Mouse (Mus musculus) forebrain, embryonic 14.5 days (tissue): ENCODE results near the gene Gpr108. TPM values are rescaled to one million over a fixed set of nuclear protein-coding genes. Genes with fewer than 3 reads are reported as not detected.
"Not testable (repeated sequence)": the region's sequence is repeated elsewhere in the genome, so short reads cannot be mapped to it uniquely, and the experiment has no call there.

Experiments used
- ATAC-seq: fragments of 200-750 bp; cut with Nextera tagmentation; 2 replicates; pipeline ENCODE4 v1.8.0; 2017; ENCODE audit warnings: mild to moderate bottlenecking, moderate library complexity
- DNase-seq: peaks from one replicate; pipeline ENCODE4 v3.0.0-alpha.2; 2015; ENCODE audit warnings: low spot score
- H3K27ac ChIP-seq: fragments of 300-500 bp; sonication (generic); 2 replicates; pipeline ENCODE4 v1.5.1; 2014; ENCODE audit warnings: low read depth, mild to moderate bottlenecking, control low read depth, low read length, moderate library complexity
- H3K27me3 ChIP-seq: fragments of 300-500 bp; sonication (generic); replicated peaks from 2 replicates; pipeline ENCODE4 v1.6.1; 2014; ENCODE audit warnings: low read length, control low read depth, mixed read lengths; ENCODE audit not compliant: control insufficient read depth, insufficient read depth
- H3K36me3 ChIP-seq: fragments of 300-500 bp; sonication (generic); 2 replicates; pipeline ENCODE4 v1.6.1; 2014; ENCODE audit warnings: low read length, control low read depth; ENCODE audit not compliant: control insufficient read depth, insufficient read depth
- H3K4me1 ChIP-seq: fragments of 300-500 bp; sonication (generic); 2 replicates; pipeline ENCODE4 v1.6.1; 2014; ENCODE audit warnings: antibody characterized with exemption, low read length, control low read depth; ENCODE audit not compliant: control insufficient read depth, insufficient read depth
- H3K4me2 ChIP-seq: fragments of 300-500 bp; sonication (generic); 2 replicates; pipeline ENCODE4 v1.6.1; 2014; ENCODE audit warnings: mild to moderate bottlenecking, control low read depth, low read length
- H3K4me3 ChIP-seq: fragments of 300-500 bp; sonication (generic); 2 replicates; pipeline ENCODE4 v1.5.1; 2014; ENCODE audit warnings: low read depth, low read length, control low read depth
- H3K9ac ChIP-seq: fragments of 300-500 bp; sonication (generic); 2 replicates; pipeline ENCODE4 v1.6.1; 2014; ENCODE audit warnings: mild to moderate bottlenecking, low read length, control low read depth, moderate library complexity
- H3K9me3 ChIP-seq: fragments of 300-500 bp; sonication (generic); replicated peaks from 2 replicates; pipeline ENCODE4 v1.6.1; 2016; ENCODE audit warnings: low read length, control low read depth, mixed read lengths; ENCODE audit not compliant: control insufficient read depth
- WGBS: fragments of 180-500 bp; shearing (Covaris S2); extraction: QIAGEN DNeasy Blood & Tissue Kit; methylation state at CpG from one replicate; pipeline ENCODE4 v1.1.7; 2014; 5-methylcytosine and 5-hydroxymethylcytosine counted together
- polyA plus RNA-seq: library from polyadenylated mRNA; unstranded; fragments of >200 nt; fragmentation: Nextera tagmentation; extraction: Ambion mirVana; gene quantifications from 2 replicates; pipeline ENCODE4 v1.2.1, GENCODE M21; 2014

Gene Gpr108
- polyA plus RNA-seq, 1 experiment from 2014 or later, result 19.6 TPM

GRCm38 (mm10) chr17:57285077-57285476 is 36.8 kb upstream of the Gpr108 start:
- WGBS, result 67% methylated on average over 2 of the region's 2 CpGs

DNA sequence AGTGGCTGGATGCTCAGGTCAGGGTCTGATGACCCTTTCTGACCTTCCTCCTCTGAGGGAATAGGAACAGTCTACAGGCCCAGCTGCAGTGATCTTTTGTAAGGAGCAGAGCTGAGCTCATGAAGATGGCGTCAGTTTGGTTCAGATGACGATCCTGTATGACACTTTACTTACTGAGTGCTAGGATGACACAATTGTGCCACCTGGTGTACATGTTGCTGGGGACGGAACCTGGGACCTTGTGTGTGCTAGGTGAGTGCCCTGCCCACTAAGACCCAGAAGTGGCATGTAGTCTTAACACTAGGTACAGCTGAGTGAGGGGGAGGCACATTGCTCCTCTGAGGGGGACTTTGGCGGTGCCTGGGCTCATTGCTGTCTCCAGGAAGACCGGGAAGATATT is 35.7 kb upstream of the Gpr108 start:
- no peak overlapping the region for H3K4me2 ChIP-seq
- H3K9me3 ChIP-seq, result no peaks in the 10 kb centered on the region
- H3K36me3 ChIP-seq, result no peaks in the 10 kb centered on the region
- ATAC-seq (no peak), DNase-seq (no peak)
- H3K4me3 ChIP-seq, result no peak overlapping the region
- no peaks in the 10 kb centered on the region for H3K4me1 ChIP-seq
- no peak overlapping the region for H3K9ac ChIP-seq
- no peak overlapping the region for H3K27ac ChIP-seq
- 82% methylated on average over 5 of the region's 5 CpGs for WGBS
- H3K27me3 ChIP-seq, result no peaks in the 10 kb centered on the region

More at GRCm38 (mm10) chr17:57285077-57285476, 36.8 kb upstream of the Gpr108 start:
- Histone ChIP-seq H3K4me3 (no peak overlapping the region), H3K27me3 (no peaks in the 10 kb centered on the region), H3K9me3 (no peaks in the 10 kb centered on the region), H3K36me3 (no peaks in the 10 kb centered on the region), H3K9ac (no peak overlapping the region), H3K27ac (no peak overlapping the region), H3K4me2 (no peak overlapping the region), H3K4me1 (no peaks in the 10 kb centered on the region)
- ATAC-seq (no peak), DNase-seq (no peak)

DNA sequence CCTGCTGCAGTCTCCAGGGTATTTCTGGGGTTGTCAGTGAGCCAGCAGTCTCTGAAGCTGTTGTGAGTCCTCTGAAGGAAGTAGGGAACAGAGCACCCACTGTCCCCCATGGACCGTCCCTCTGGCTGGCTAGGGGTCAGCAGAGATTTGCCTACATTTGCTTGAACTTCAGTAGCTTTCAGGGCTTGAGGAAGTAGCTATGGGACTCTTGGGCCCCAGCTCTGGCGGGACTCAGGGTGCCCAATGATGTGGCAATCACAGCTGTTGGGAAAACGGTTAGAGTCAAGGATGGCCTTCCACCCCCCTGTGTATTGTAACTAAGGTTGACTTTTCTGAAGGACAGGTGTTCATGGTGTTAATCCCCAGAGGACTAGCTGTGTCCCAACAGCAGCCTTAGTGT is 32.2 kb upstream of the Gpr108 start:
- Histone ChIP-seq H3K27me3 (peaks cover 5% of the 10 kb centered on the region; the same call in 1 of the 2 replicates), H3K27ac (no peak overlapping the region), H3K4me3 (no peak overlapping the region), H3K4me2 (no peak overlapping the region), H3K36me3 (no peaks in the 10 kb centered on the region), H3K9ac (no peak overlapping the region), H3K4me1 (peaks cover 8% of the 10 kb centered on the region; the same call in 1 of the 2 replicates), H3K9me3 (no peaks in the 10 kb centered on the region)
- DNase-seq, result no peak
- 81% methylated on average over 3 of the region's 3 CpGs for WGBS
- no peak for ATAC-seq

DNA sequence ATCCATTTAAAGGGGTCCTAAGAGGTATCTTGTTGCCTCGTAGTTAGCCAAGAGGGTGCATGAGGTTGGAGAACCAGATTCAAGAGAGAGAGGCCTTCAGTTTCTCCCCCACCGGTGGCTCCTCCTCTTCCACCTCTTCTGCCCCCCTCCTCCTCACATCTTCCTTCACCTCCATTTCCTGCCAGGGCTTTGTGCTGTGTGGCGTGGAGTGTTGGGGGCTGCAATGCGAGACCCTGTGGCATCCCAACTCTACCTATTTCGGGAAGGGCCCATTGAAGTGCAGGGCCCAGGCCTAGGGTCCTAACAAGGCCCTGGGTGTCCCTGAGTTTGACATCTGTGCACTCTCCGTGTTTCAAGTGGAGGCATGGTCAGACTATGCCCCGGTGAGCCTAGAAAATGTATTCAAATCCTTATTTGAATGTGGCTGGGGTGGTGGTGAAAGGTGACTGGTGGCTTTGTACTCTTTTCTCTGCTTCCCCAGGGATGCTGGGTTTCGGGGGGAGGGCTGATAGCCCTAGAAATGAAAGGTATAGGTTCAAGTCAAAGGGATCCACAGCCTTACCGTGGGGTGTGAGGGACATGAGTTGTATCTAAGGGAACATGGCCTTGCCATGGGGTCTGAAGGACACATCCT is 31.5 kb upstream of the Gpr108 start:
- Histone ChIP-seq H3K27me3 (peaks cover 12% of the 10 kb centered on the region; the same call in 1 of the 2 replicates), H3K9me3 (no peaks in the 10 kb centered on the region)
- whole genome bisulfite sequencing, result 56% methylated on average over 9 of the region's 9 CpGs

GRCm38 (mm10) chr17:57278943-57279590 is 30.8 kb upstream of the Gpr108 start, which contains the start of gene Vav1:
Gene Vav1, plus strand, starts transcription at chr17:57279100.
- no peaks in the 10 kb centered on the region for H3K9me3 ChIP-seq
- H3K4me1 ChIP-seq, result peaks cover 10% of the 10 kb centered on the region; the same call in 1 of the 2 replicates
- H3K4me2 ChIP-seq, result no peak within 1 kb of the TSS
- no peak within 1 kb of the TSS for H3K4me3 ChIP-seq
- H3K27ac ChIP-seq, result no peak within 1 kb of the TSS
- 73% methylated on average over 26 of the region's 26 CpGs for WGBS
- ATAC-seq, result no peak
- no peak for DNase-seq
- H3K36me3 ChIP-seq, result no peaks in the 10 kb centered on the region
- H3K27me3 ChIP-seq, result peaks cover 18% of the 10 kb centered on the region
- H3K9ac ChIP-seq, result no peak within 1 kb of the TSS

More for the DNA sequence above, 31.5 kb upstream of the Gpr108 start:
- ATAC-seq, result no peak
- DNase-seq, result no peak
- Histone ChIP-seq H3K9ac (no peak overlapping the region), H3K27ac (no peak overlapping the region), H3K36me3 (no peaks in the 10 kb centered on the region), H3K4me3 (no peak overlapping the region), H3K4me2 (no peak overlapping the region), H3K4me1 (peaks cover 10% of the 10 kb centered on the region; the same call in 1 of the 2 replicates)

DNA sequence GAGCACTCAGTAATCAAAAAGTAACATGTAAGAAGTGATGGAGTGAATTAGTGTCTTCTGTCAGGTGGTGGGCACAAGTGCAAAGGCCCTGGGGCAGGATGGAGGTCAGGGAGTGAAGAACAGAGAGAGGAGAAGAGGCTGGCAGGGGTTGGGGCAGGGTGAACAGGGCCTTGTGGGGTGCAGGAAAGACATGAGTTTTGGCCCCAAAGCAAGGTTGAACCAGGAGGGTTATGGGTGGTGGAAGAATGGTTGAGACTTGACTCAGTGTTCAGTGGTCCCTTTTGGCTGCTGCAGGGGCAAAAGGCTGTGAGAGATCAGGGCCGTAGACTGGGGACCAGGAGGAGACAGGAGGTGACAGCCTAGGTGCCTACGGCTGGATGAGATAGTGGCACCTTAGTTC is 30.3 kb upstream of the Gpr108 start:
- Histone ChIP-seq H3K4me3 (no peak overlapping the region), H3K9ac (no peak overlapping the region), H3K36me3 (no peaks in the 10 kb centered on the region), H3K4me2 (no peak overlapping the region), H3K27ac (no peak overlapping the region), H3K4me1 (peaks cover 10% of the 10 kb centered on the region; the same call in 1 of the 2 replicates), H3K9me3 (no peaks in the 10 kb centered on the region), H3K27me3 (peaks cover 21% of the 10 kb centered on the region)
- ATAC-seq (no peak), DNase-seq (no peak)
- WGBS, result 83% methylated on average over 2 of the region's 2 CpGs

DNA sequence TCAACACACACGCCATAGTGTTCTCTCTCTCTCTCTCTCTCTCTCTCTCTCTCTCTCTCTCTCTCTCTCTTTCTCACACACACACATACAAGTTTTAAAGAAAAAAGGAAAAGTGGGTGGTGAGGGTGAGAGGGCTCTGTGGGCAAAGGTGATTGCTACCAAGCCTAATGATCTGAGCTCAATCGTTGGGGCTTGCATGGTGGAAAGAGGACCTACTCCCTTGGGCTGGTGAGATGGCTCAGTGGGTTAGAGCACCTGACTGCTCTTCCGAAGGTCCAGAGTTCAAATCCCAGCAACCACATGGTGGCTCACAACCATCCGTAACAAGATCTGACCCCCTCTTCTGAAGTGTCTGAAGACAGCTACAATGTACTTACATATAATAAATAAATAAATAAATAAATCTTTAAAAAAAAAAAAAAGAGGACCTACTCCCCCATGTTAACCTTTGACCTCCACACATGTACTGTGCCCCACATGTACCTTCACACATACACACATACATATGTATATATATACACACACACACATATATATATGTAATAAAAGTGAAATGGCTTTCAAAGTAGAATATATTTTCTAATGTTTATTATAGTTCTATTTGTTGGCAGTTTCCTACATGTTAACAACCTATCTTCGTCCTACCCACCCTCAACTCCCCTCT is 29.5 kb upstream of the Gpr108 start:
- not testable (repeated sequence) for H3K36me3 ChIP-seq, H3K9ac ChIP-seq, H3K27ac ChIP-seq, H3K4me2 ChIP-seq, DNase-seq, H3K9me3 ChIP-seq, H3K4me3 ChIP-seq, ATAC-seq
- H3K4me1 ChIP-seq, result peaks cover 10% of the 10 kb centered on the region; the same call in 1 of the 2 replicates
- H3K27me3 ChIP-seq, result peaks cover 24% of the 10 kb centered on the region
- 80% methylated on average over 4 of the region's 5 CpGs for WGBS

GRCm38 (mm10) chr17:57276634-57277121 is 28.4 kb upstream of the Gpr108 start:
- peaks cover 24% of the 10 kb centered on the region for H3K27me3 ChIP-seq

More at GRCm38 (mm10) chr17:57276634-57277121, 28.4 kb upstream of the Gpr108 start:
- H3K36me3 ChIP-seq, result no peaks in the 10 kb centered on the region
- H3K4me2 ChIP-seq, result peak overlapping the region; percentile 60
- peak; percentile 75 for ATAC-seq
- H3K4me1 ChIP-seq, result peaks cover 10% of the 10 kb centered on the region; the same call in 1 of the 2 replicates
- H3K9ac ChIP-seq, result peak overlapping the region; percentile 58
- no peaks in the 10 kb centered on the region for H3K9me3 ChIP-seq
- peak; percentile 92 for DNase-seq
- H3K27ac ChIP-seq, result no peak overlapping the region
- 0% methylated on average over 20 of the region's 20 CpGs for WGBS
- H3K4me3 ChIP-seq, result peak overlapping the region; percentile 41
